Mouse (Mus musculus) ovary, postnatal 14 days (tissue): ENCODE measurements around the gene E030025P04Rik.
A peak's percentile ranks its signal among the peaks of the same experiment; 100 is the strongest.

Experiments used
- DNase-seq: peaks from one replicate; pipeline ENCODE4 v3.0.0; 2022; ENCODE audit warnings: low spot score

The E030025P04Rik gene

GRCm38 (mm10) chr11:109144236-109144635 is at the start of gene E030025P04Rik:
Gene E030025P04Rik, minus strand, starts transcription at chr11:109144369.
- DNase-seq: no peak

GRCm38 (mm10) chr11:109192673-109193557 is 48.7 kb upstream of the E030025P04Rik start:
- DNase-seq: peak; percentile 74

GRCm38 (mm10) chr11:109188235-109188634 is 44.1 kb upstream of the E030025P04Rik start:
- DNase-seq: no peak

GRCm38 (mm10) chr11:109187631-109188184 is 43.5 kb upstream of the E030025P04Rik start:
- DNase-seq: no peak

- DNase-seq: no peak
These were observed 36.9 kb upstream of the E030025P04Rik start for GRCm38 (mm10) chr11:109181118-109181517.

- DNase-seq: no peak
These were observed 36.1 kb upstream of the E030025P04Rik start for GRCm38 (mm10) chr11:109180290-109180689.

GRCm38 (mm10) chr11:109178788-109179518 is 34.8 kb upstream of the E030025P04Rik start:
- peak; percentile 48 for DNase-seq

- DNase-seq: no peak
These were observed 31.3 kb upstream of the E030025P04Rik start for GRCm38 (mm10) chr11:109175376-109175969.

- no peak for DNase-seq
These were observed 28.1 kb upstream of the E030025P04Rik start for GRCm38 (mm10) chr11:109172224-109172623.

- DNase-seq: no peak
These were observed 26.6 kb upstream of the E030025P04Rik start for GRCm38 (mm10) chr11:109170771-109171170.

- no peak for DNase-seq
These were observed 13.5 kb upstream of the E030025P04Rik start for GRCm38 (mm10) chr11:109157694-109158093.

- no peak for DNase-seq
These were observed 747 bp upstream of the E030025P04Rik start for GRCm38 (mm10) chr11:109144890-109145341.

GRCm38 (mm10) chr11:109126482-109126881 is 17.7 kb downstream of the E030025P04Rik start:
- DNase-seq: peak; percentile 17

GRCm38 (mm10) chr11:109125451-109125850 is 18.7 kb downstream of the E030025P04Rik start:
- peak; percentile 20 for DNase-seq

- DNase-seq: no peak
These were observed 19.9 kb downstream of the E030025P04Rik start for GRCm38 (mm10) chr11:109124284-109124683.

- DNase-seq: no peak
These were observed 34.3 kb downstream of the E030025P04Rik start for GRCm38 (mm10) chr11:109109826-109110346.

- no peak for DNase-seq
These were observed 35.1 kb downstream of the E030025P04Rik start for GRCm38 (mm10) chr11:109109056-109109455.

- DNase-seq: no peak
These were observed 36.5 kb downstream of the E030025P04Rik start for GRCm38 (mm10) chr11:109107518-109108205.

- DNase-seq: no peak
These were observed 37.4 kb downstream of the E030025P04Rik start for GRCm38 (mm10) chr11:109106751-109107150.

GRCm38 (mm10) chr11:109106181-109106580 is 38.0 kb downstream of the E030025P04Rik start:
- no peak for DNase-seq

- DNase-seq: no peak
These were observed 40.8 kb downstream of the E030025P04Rik start for GRCm38 (mm10) chr11:109103386-109103785.
